Mouse (Mus musculus): ENCODE data around the gene Slco2a1.

DNA sequence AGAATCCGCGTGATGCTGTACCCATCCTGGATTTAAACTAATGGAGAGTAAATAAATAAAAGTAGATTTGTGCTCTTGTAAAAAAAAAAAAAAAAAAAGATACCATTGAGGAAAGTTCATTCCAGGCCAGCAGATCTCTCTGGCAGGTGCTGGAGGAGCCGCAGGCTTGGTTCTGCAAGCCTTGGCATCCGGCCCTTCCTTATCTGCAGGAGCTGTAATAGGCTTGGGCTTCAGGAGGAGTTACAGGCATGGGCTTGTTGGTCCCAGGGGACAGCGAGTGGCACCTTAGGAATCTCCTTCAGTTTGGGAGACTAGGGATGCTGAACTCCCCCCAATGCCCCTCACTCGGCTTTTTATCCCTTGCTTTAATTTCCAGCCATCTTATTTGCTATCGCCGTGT lies 80.3 kb downstream of the Slco2a1 start:
- TF ChIP-seq CTCF (IDR thresholded peaks at IDR 0.05; ENCODE audit: borderline replicate concordance, insufficient read depth, low read depth, low read length), result no peak
- TF ChIP-seq POLR2A (IDR thresholded peaks at IDR 0.05; ENCODE audit: borderline replicate concordance, insufficient read depth, low read length), result no peak

All from cerebellum, adult 2 months (tissue).